Mouse (Mus musculus): Measurements from ENCODE around the gene Serac1.
"Not testable (repeated sequence)": the region's sequence is repeated elsewhere in the genome, so short reads cannot be mapped to it uniquely, and the experiment has no call there.

Gene Serac1

DNA sequence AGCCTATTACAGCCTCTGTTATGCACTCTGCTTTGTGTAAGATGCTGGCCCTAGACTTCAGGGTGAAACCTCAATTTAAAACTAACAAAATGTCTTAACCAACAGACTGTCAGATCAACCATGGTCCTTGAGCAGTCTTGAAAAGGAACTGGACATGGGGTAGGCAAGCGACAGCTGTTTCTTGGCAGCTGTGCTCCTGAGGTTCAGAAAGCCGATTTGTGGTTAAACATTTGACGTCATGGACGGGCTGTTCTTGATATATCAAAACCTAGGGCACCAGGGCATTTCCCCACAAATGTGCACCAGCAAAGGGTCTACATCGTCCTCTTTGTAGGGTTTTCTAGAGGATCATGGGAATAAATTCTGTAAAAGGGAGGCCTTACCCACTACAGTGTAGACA is 16.0 kb downstream of the Serac1 start:
- DNase-seq (ENCODE audit: low spot score), result no peak

DNA sequence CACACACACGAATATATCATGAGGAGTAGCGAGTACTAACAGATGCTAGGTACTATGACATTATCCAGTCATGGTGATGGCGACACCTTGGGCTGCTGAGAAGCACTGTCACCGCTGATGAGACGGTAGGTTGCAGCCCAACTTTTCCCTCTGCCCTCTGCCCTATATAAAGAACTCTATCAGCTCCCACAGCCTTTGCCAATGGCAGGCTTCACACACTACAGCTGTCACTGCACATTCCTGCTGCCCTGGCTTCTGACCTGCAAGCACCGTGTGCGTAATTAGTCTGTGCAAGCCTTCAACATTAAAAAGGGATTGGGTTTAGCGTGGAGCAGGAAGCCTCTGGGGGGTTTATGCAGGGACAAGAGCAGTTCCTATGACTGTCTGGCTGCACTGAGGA is 16.7 kb downstream of the Serac1 start:
- DNase-seq (ENCODE audit: low spot score), result no peak

GRCm38 (mm10) chr17:6054934-6055355 is 24.6 kb downstream of the Serac1 start:
- DNase-seq (ENCODE audit: low spot score), result peak; percentile 22

DNA sequence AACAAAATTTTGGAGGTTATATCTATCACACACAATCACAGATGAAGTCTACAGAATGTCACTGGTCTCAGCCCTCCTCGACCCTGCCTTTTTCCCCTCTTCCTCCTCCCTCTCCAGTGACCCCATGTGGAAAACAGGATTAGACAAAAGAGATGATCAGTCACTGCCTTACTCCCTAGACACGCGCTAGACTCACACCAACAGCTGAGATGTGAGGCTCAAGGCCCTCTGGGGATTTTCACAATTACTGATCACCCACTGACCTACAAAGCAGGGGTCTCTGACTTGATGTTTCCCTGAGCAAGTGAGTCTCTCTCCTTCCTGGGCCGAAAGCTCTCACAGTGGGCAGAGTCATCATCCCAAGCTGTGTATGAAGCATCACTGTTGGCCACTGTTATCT is 26.7 kb downstream of the Serac1 start:
- DNase-seq (ENCODE audit: low spot score), result no peak

GRCm38 (mm10) chr17:6037507-6037906 is 42.0 kb downstream of the Serac1 start:
- DNase-seq (ENCODE audit: low spot score), result no peak

- DNase-seq (ENCODE audit: low spot score), result no peak
These were observed 42.7 kb downstream of the Serac1 start for GRCm38 (mm10) chr17:6036872-6037271.

DNA sequence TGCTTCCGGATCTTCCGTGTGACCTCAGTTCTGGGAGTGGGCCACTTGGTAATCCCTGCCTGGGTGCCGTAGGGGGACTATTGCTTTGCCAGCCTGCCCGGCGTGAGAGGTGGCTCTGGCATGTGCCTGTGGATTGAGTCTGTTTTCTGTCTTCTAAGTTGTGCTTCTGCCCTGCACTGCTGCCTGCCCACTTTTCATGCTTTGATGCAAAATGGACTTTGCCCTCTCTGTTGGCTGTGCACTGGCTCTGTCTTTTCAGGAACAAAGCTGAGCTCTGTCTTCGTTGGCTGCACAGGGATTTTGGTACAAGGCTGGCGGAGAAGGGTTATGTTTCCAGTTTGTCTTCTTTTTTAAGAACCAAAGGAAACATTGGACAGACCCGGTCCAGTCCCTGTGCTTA is 43.1 kb downstream of the Serac1 start:
- no peak for DNase-seq (ENCODE audit: low spot score)

GRCm38 (mm10) chr17:6035661-6036060 is 43.9 kb downstream of the Serac1 start:
- DNase-seq (ENCODE audit: low spot score), result no peak

GRCm38 (mm10) chr17:6025831-6026230 is 53.7 kb downstream of the Serac1 start:
- no peak for DNase-seq (ENCODE audit: low spot score)

DNA sequence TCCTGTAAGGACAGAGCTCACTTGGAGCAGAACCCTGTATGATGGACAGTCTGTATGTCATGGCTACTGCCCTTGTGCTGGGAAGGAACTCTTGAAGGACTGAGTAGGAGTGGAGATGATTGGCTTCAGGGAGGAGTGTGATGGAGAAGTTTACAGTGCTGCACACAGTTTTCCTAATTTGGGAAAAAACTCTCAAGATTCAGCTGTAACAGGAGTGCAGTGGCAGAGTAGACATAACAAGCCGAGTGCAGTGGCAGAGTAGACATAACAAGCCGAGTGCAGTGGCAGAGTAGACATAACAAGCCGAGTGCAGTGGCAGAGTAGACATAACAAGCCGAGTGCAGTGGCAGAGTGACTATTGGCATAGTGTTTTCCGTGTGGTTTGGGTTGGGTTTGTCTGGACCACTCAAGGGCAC is 58.2 kb downstream of the Serac1 start:
- not testable (repeated sequence) for DNase-seq (ENCODE audit: low spot score)

DNA sequence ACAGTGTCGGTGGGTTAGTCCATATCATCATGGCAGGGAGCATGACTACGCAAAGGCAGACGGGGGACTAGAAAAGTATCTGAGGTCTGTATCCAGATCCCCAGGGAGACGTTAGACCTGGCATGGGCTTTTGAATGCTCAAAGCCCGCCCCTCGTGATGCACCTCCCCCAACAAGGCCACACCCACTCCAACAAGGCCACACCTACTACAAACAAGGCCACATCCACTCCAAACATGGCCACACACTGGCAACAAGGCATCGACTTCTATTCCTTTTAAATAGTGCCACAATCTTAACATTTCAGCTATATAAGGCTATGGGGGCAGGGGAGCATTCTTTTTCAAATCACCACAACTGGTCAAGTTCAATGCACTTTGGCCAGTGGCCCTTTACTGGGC is 58.9 kb downstream of the Serac1 start:
- DNase-seq (ENCODE audit: low spot score), result no peak

- DNase-seq (ENCODE audit: low spot score), result peak; percentile 27
These were observed 59.8 kb downstream of the Serac1 start for GRCm38 (mm10) chr17:6019776-6020175.

- DNase-seq (ENCODE audit: low spot score), result no peak
These were observed 61.2 kb downstream of the Serac1 start for GRCm38 (mm10) chr17:6018348-6018747.

- DNase-seq (ENCODE audit: low spot score), result no peak
These were observed 62.3 kb downstream of the Serac1 start for GRCm38 (mm10) chr17:6017268-6017667.

GRCm38 (mm10) chr17:6016213-6016780 is 63.2 kb downstream of the Serac1 start:
- no peak for DNase-seq (ENCODE audit: low spot score)

GRCm38 (mm10) chr17:6014985-6015384 is 64.6 kb downstream of the Serac1 start:
- DNase-seq (ENCODE audit: low spot score), result no peak

DNA sequence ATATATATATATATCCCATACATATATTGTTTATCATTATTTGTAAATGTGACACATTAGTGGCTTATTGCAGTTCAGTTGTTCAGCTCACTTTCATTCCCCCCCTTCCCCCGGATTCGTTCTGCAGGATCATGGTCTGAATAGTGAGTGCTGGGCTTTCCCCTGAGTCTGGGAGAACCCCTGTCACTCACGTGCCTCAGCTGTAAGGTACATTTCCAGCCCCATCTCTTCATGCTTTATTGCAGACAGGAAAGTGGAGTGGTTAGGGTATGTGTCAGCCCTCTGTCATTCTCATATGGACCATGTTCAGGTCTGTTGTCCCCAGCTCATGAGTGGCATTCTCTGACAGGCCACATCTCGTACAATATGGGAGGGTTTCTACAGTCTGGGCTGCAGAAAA is 66.5 kb downstream of the Serac1 start:
- DNase-seq (ENCODE audit: low spot score), result no peak

GRCm38 (mm10) chr17:6009606-6010005 is 69.9 kb downstream of the Serac1 start:
- no peak for DNase-seq (ENCODE audit: low spot score)

- DNase-seq (ENCODE audit: low spot score), result no peak
These were observed 71.0 kb downstream of the Serac1 start for GRCm38 (mm10) chr17:6008590-6008989.

DNA sequence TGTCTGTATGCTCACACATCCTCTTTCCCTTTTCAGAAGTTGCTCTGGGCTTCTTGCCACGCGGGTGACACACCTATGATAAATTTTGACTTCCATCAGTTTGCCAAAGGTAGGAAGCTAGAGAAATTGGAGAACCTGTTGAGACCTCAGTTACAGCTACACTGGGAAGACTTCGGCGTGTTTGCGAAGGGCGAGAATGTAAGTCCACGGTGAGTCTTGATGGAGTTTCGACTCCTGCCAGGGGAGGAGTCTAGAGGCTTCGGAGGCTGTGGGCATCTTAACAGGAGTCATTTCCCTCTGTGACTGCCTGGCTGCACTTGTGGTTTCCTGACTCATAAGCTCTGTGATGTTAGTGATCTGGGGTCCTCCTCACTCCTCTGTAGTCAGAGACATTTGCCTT is 71.6 kb downstream of the Serac1 start:
- DNase-seq (ENCODE audit: low spot score), result no peak

DNA sequence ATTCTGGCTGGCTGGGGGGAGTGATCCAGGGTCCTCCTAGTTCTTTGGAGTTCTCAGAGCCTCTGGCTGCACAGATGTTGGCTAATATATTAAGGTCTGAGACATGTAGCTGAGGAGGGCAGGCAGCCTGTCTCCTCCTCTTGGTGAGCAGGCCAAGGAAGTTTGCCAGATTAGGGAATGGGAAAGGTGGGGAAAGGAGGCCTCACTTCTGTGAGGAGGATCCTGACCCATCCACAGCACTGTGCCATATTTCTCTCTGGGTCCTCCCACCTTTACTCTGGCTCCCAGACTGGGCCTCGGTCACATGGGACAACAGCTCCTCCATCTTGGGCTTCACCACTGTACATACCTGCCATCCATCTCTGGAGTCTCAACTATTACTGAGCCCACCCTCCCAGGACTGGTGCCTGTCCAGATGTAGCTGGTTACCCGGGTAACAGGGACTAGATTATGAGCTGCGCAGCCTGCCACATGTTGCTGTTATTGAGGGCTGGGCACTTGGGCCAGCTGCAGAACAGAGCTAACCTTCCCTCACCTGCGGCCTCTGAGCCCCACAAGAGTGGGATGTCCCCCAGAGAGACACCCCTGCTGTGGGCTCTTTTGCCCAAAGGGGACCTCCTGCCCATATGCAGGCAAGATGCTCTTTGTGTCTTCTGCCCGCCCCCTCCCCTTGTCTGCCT is 72.3 kb downstream of the Serac1 start:
- DNase-seq (ENCODE audit: low spot score), result no peak

- peak; percentile 53 for DNase-seq (ENCODE audit: low spot score)
These were observed 73.7 kb downstream of the Serac1 start for GRCm38 (mm10) chr17:6005638-6006471.

DNA sequence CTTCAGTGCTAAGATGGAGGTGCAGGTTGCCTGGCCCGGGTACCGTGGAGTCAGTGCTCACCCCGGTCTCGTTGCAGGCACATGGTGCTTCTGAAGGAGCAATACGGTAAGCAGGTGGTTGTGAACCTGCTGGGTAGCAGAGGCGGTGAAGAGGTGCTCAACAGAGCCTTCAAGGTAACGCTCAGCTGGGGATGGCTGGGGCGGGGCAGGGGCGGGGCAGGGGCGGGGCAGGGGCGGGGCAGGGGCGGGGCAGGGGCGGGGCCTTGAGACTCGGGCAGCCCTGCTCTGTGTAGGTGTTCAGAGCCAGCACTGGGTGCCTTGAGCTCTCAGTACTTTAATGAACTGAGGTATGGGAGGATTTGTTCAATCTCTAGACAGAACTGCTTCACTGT is 74.3 kb downstream of the Serac1 start:
- DNase-seq (ENCODE audit: low spot score), result no peak

Measured in ovary, postnatal 36 days (tissue).